Mouse (Mus musculus) lung, postnatal 0 days (tissue): ENCODE results near the gene Cep57.

ENCODE experiments used
- CTCF ChIP-seq: IDR thresholded peaks from 2 replicates; pipeline ENCODE4 v1.5.1; 2016; ENCODE audit warnings: antibody characterized with exemption, mild to moderate bottlenecking
- EP300 ChIP-seq: IDR thresholded peaks from 2 replicates; pipeline ENCODE4 v1.6.1; 2016; ENCODE audit warnings: antibody characterized with exemption, mild to moderate bottlenecking, control low read depth

DNA sequence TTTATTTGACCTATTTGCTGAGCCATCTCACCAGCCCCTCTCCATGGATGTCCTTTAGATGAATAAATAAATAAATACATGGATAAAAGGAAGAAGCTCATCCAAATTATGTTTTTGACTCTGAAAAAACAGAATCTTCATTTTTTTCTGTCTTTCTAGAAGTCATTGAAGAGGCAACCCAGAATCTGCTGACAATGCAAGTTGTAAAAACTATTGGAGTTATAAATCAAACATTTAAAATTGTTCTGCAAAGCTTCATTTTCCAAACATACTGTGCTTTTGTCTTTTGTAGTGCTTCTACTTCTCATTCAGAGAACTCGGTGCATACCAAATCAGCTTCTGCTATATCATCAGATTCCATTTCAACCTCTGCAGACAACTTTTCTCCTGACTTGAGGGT lies 44.9 kb downstream of the Cep57 start:
- TF ChIP-seq CTCF (no peak), EP300 (no peak)
